Mouse (Mus musculus): ENCODE measurements around the gene Dyrk3. TPM values are rescaled to one million over a fixed set of nuclear protein-coding genes. Genes with fewer than 3 reads are reported as not detected.
A peak's percentile ranks its signal among the peaks of the same experiment; 100 is the strongest.
"Not testable (repeated sequence)": the region's sequence is repeated elsewhere in the genome, so short reads cannot be mapped to it uniquely, and the experiment has no call there.

Gene Dyrk3
- polyA plus RNA-seq, 1 experiment from 2014 or later, result 3.7 TPM

- Histone ChIP-seq H3K4me2 (no peak overlapping the region), H3K9ac (ENCODE audit: low read depth, low read length) (no peak overlapping the region), H3K27ac (ENCODE audit: low read depth, low read length) (no peak overlapping the region), H3K4me1 (ENCODE audit: control insufficient read depth, insufficient read depth, low read length) (0 out of 2 replicates have a peak, but pooled peaks cover 2% of the 10 kb centered on the region), H3K27me3 (ENCODE audit: control insufficient read depth, insufficient read depth, low read length) (no peaks in the 10 kb centered on the region), H3K36me3 (ENCODE audit: control insufficient read depth, insufficient read depth, low read length) (peaks cover 40% of the 10 kb centered on the region), H3K4me3 (ENCODE audit: low read depth, low read length) (no peak overlapping the region), H3K9me3 (replicated peaks; ENCODE audit: control insufficient read depth, low read length) (no peaks in the 10 kb centered on the region)
- WGBS (ENCODE audit: insufficient replicate concordance), result 86% methylated on average over 7 of the region's 7 CpGs
- ATAC-seq (replicated peaks; ENCODE audit: insufficient number of reproducible peaks, low FRiP score, low TSS enrichment), result no peak
Observed at GRCm38 (mm10) chr1:131173001-131173400, 34.9 kb upstream of the Dyrk3 start.

GRCm38 (mm10) chr1:131167612-131168011, 29.5 kb upstream of the Dyrk3 start:
- ATAC-seq (replicated peaks; ENCODE audit: insufficient number of reproducible peaks, low FRiP score, low TSS enrichment), result no peak

GRCm38 (mm10) chr1:131164427-131164826, 26.3 kb upstream of the Dyrk3 start:
- Histone ChIP-seq H3K9me3 (replicated peaks; ENCODE audit: control insufficient read depth, low read length) (no peaks in the 10 kb centered on the region), H3K27ac (ENCODE audit: low read depth, low read length) (no peak overlapping the region), H3K27me3 (ENCODE audit: control insufficient read depth, insufficient read depth, low read length) (no peaks in the 10 kb centered on the region), H3K4me3 (ENCODE audit: low read depth, low read length) (no peak overlapping the region), H3K4me1 (ENCODE audit: control insufficient read depth, insufficient read depth, low read length) (0 out of 2 replicates have a peak, but pooled peaks cover 3% of the 10 kb centered on the region), H3K4me2 (no peak overlapping the region), H3K36me3 (ENCODE audit: control insufficient read depth, insufficient read depth, low read length) (peaks cover 41% of the 10 kb centered on the region), H3K9ac (ENCODE audit: low read depth, low read length) (no peak overlapping the region)
- WGBS (ENCODE audit: insufficient replicate concordance), result 58% methylated on average over 6 of the region's 6 CpGs
- no peak for ATAC-seq (replicated peaks; ENCODE audit: insufficient number of reproducible peaks, low FRiP score, low TSS enrichment)

More at GRCm38 (mm10) chr1:131167612-131168011, 29.5 kb upstream of the Dyrk3 start:
- no peaks in the 10 kb centered on the region for H3K27me3 ChIP-seq (ENCODE audit: control insufficient read depth, insufficient read depth, low read length)
- no peaks in the 10 kb centered on the region for H3K9me3 ChIP-seq (replicated peaks; ENCODE audit: control insufficient read depth, low read length)
- H3K36me3 ChIP-seq (ENCODE audit: control insufficient read depth, insufficient read depth, low read length), result peaks cover 43% of the 10 kb centered on the region
- WGBS (ENCODE audit: insufficient replicate concordance), result 91% methylated on average over 10 of the region's 10 CpGs
- no peak overlapping the region for H3K4me2 ChIP-seq
- no peak overlapping the region for H3K4me3 ChIP-seq (ENCODE audit: low read depth, low read length)
- no peak overlapping the region for H3K9ac ChIP-seq (ENCODE audit: low read depth, low read length)
- no peak overlapping the region for H3K27ac ChIP-seq (ENCODE audit: low read depth, low read length)
- H3K4me1 ChIP-seq (ENCODE audit: control insufficient read depth, insufficient read depth, low read length), result 0 out of 2 replicates have a peak, but pooled peaks cover 3% of the 10 kb centered on the region

- H3K4me2 ChIP-seq, result no peak overlapping the region
- H3K9ac ChIP-seq (ENCODE audit: low read depth, low read length), result no peak overlapping the region
- 0 out of 2 replicates have a peak, but pooled peaks cover 3% of the 10 kb centered on the region for H3K4me1 ChIP-seq (ENCODE audit: control insufficient read depth, insufficient read depth, low read length)
- H3K27ac ChIP-seq (ENCODE audit: low read depth, low read length), result no peak overlapping the region
- WGBS (ENCODE audit: insufficient replicate concordance), result 65% methylated on average over 11 of the region's 11 CpGs
- ATAC-seq (replicated peaks; ENCODE audit: insufficient number of reproducible peaks, low FRiP score, low TSS enrichment), result no peak
- no peaks in the 10 kb centered on the region for H3K27me3 ChIP-seq (ENCODE audit: control insufficient read depth, insufficient read depth, low read length)
- H3K9me3 ChIP-seq (replicated peaks; ENCODE audit: control insufficient read depth, low read length), result no peaks in the 10 kb centered on the region
- peaks cover 27% of the 10 kb centered on the region for H3K36me3 ChIP-seq (ENCODE audit: control insufficient read depth, insufficient read depth, low read length)
- no peak overlapping the region for H3K4me3 ChIP-seq (ENCODE audit: low read depth, low read length)
Observed at GRCm38 (mm10) chr1:131161091-131161490, 23.0 kb upstream of the Dyrk3 start.

GRCm38 (mm10) chr1:131159573-131160327, 21.6 kb upstream of the Dyrk3 start:
- not testable (repeated sequence) for H3K27me3 ChIP-seq (ENCODE audit: control insufficient read depth, insufficient read depth, low read length); H3K4me1 ChIP-seq (ENCODE audit: control insufficient read depth, insufficient read depth, low read length); H3K4me2 ChIP-seq; H3K9me3 ChIP-seq (replicated peaks; ENCODE audit: control insufficient read depth, low read length); H3K4me3 ChIP-seq (ENCODE audit: low read depth, low read length); H3K9ac ChIP-seq (ENCODE audit: low read depth, low read length); H3K27ac ChIP-seq (ENCODE audit: low read depth, low read length)
- 87% methylated on average over 3 of the region's 3 CpGs for WGBS (ENCODE audit: insufficient replicate concordance)
- peak; percentile 52; the same call in 1 of the 2 replicates for ATAC-seq (replicated peaks; ENCODE audit: insufficient number of reproducible peaks, low FRiP score, low TSS enrichment)
- H3K36me3 ChIP-seq (ENCODE audit: control insufficient read depth, insufficient read depth, low read length), result peaks cover 23% of the 10 kb centered on the region

GRCm38 (mm10) chr1:131155456-131155855, 17.3 kb upstream of the Dyrk3 start:
- Histone ChIP-seq H3K36me3 (ENCODE audit: control insufficient read depth, insufficient read depth, low read length) (peaks cover 5% of the 10 kb centered on the region; the same call in 1 of the 2 replicates), H3K4me3 (ENCODE audit: low read depth, low read length) (no peak overlapping the region), H3K9me3 (replicated peaks; ENCODE audit: control insufficient read depth, low read length) (no peaks in the 10 kb centered on the region), H3K27ac (ENCODE audit: low read depth, low read length) (no peak overlapping the region), H3K9ac (ENCODE audit: low read depth, low read length) (no peak overlapping the region), H3K4me2 (no peak overlapping the region), H3K4me1 (ENCODE audit: control insufficient read depth, insufficient read depth, low read length) (peaks cover 6% of the 10 kb centered on the region), H3K27me3 (ENCODE audit: control insufficient read depth, insufficient read depth, low read length) (no peaks in the 10 kb centered on the region)
- whole genome bisulfite sequencing (ENCODE audit: insufficient replicate concordance), result 58% methylated on average over 2 of the region's 2 CpGs
- no peak for ATAC-seq (replicated peaks; ENCODE audit: insufficient number of reproducible peaks, low FRiP score, low TSS enrichment)

- peak within 1 kb of the TSS; percentile 54 for H3K27ac ChIP-seq (ENCODE audit: low read depth, low read length)
- H3K4me1 ChIP-seq (ENCODE audit: control insufficient read depth, insufficient read depth, low read length), result peaks cover 6% of the 10 kb centered on the region
- no peaks in the 10 kb centered on the region for H3K9me3 ChIP-seq (replicated peaks; ENCODE audit: control insufficient read depth, low read length)
- peak within 1 kb of the TSS; percentile 83 for H3K4me3 ChIP-seq (ENCODE audit: low read depth, low read length)
- peak within 1 kb of the TSS; percentile 94 for H3K4me2 ChIP-seq
- H3K36me3 ChIP-seq (ENCODE audit: control insufficient read depth, insufficient read depth, low read length), result peaks cover 2% of the 10 kb centered on the region; the same call in 1 of the 2 replicates
- under 1% methylated on average over 27 of the region's 27 CpGs for WGBS (ENCODE audit: insufficient replicate concordance)
- H3K27me3 ChIP-seq (ENCODE audit: control insufficient read depth, insufficient read depth, low read length), result no peaks in the 10 kb centered on the region
- peak; percentile 96 for ATAC-seq (replicated peaks; ENCODE audit: insufficient number of reproducible peaks, low FRiP score, low TSS enrichment)
- peak within 1 kb of the TSS; percentile 87 for H3K9ac ChIP-seq (ENCODE audit: low read depth, low read length)
Observed at GRCm38 (mm10) chr1:131153018-131153629, 15.0 kb upstream of the Dyrk3 start, which contains the start of gene Eif2d. Gene Eif2d, plus strand, starts transcription at chr1:131153181.

- Histone ChIP-seq H3K9ac (ENCODE audit: low read depth, low read length) (no peak overlapping the region), H3K36me3 (ENCODE audit: control insufficient read depth, insufficient read depth, low read length) (no peaks in the 10 kb centered on the region), H3K27ac (ENCODE audit: low read depth, low read length) (no peak overlapping the region), H3K4me2 (no peak overlapping the region), H3K4me1 (ENCODE audit: control insufficient read depth, insufficient read depth, low read length) (peaks cover 6% of the 10 kb centered on the region), H3K27me3 (ENCODE audit: control insufficient read depth, insufficient read depth, low read length) (no peaks in the 10 kb centered on the region), H3K4me3 (ENCODE audit: low read depth, low read length) (no peak overlapping the region), H3K9me3 (replicated peaks; ENCODE audit: control insufficient read depth, low read length) (no peaks in the 10 kb centered on the region)
- ATAC-seq (replicated peaks; ENCODE audit: insufficient number of reproducible peaks, low FRiP score, low TSS enrichment), result no peak
- 79% methylated on average over 1 of the region's 1 CpGs for WGBS (ENCODE audit: insufficient replicate concordance)
Observed at GRCm38 (mm10) chr1:131149496-131149895, 11.4 kb upstream of the Dyrk3 start.
